Mouse (Mus musculus): ENCODE results near the gene Lars2. TPM values are rescaled to one million over a fixed set of nuclear protein-coding genes. Genes with fewer than 3 reads are reported as not detected.

The Lars2 gene
- total RNA-seq, 1 experiment: 28,940 TPM

- no peaks in the 10 kb centered on the region for H3K36me3 ChIP-seq (ENCODE audit: control insufficient read depth, insufficient read depth, low read length, poor library complexity, severe bottlenecking)
- in situ Hi-C loops (cut with MboI; ENCODE audit: low sequenced_read_pairs in 2 of 2, unreplicated experiment in 2 of 2): no loop called here
- TF ChIP-seq ZC3H11A (IDR thresholded peaks at IDR 0.05; ENCODE audit: borderline replicate concordance, low read depth, low read length): no peak
- no peak for TF ChIP-seq MAFK (IDR thresholded peaks at IDR 0.05; ENCODE audit: insufficient read depth, low read depth, low read length)
- TF ChIP-seq CHD2 (IDR thresholded peaks at IDR 0.05; ENCODE audit: low read depth, low read length): no peak
- no peak for TF ChIP-seq ZNF384 (IDR thresholded peaks at IDR 0.05; ENCODE audit: low read depth, low read length)
- no peak for TF ChIP-seq HCFC1 (IDR thresholded peaks at IDR 0.05; ENCODE audit: borderline replicate concordance, insufficient read depth, low read length)
These were observed 33.2 kb upstream of the Lars2 start for GRCm38 (mm10) chr9:123333479-123333878.

GRCm38 (mm10) chr9:123335044-123335670 lies 31.6 kb upstream of the Lars2 start:
- Histone ChIP-seq H3K4me1 (ENCODE audit: control insufficient read depth in 2 of 2, insufficient read depth in 2 of 2, low read length in 2 of 2, poor library complexity in 1 of 2) (no peaks in the 10 kb centered on the region), H3K4me3 (ENCODE audit: insufficient read depth in 1 of 2, low read depth in 1 of 2, low read length in 2 of 2, poor library complexity in 1 of 2, severe bottlenecking in 1 of 2) (no peak overlapping the region), H3K9ac (ENCODE audit: insufficient read depth, low read depth, low read length, poor library complexity, severe bottlenecking) (no peak overlapping the region), H3K27ac (ENCODE audit: insufficient read depth, low read depth, low read length, poor library complexity, severe bottlenecking) (no peak overlapping the region), H3K9me3 (ENCODE audit: control insufficient read depth, insufficient read depth, low read depth, low read length) (no peaks in the 10 kb centered on the region), H3K36me3 (ENCODE audit: control insufficient read depth, insufficient read depth, low read length, poor library complexity, severe bottlenecking) (no peaks in the 10 kb centered on the region)
- no peak for TF ChIP-seq ZC3H11A (IDR thresholded peaks at IDR 0.05; ENCODE audit: borderline replicate concordance, low read depth, low read length)
- TF ChIP-seq MAFK (IDR thresholded peaks at IDR 0.05; ENCODE audit: insufficient read depth, low read depth, low read length): no peak
- TF ChIP-seq CHD2 (IDR thresholded peaks at IDR 0.05; ENCODE audit: low read depth, low read length): no peak
- TF ChIP-seq ZNF384 (IDR thresholded peaks at IDR 0.05; ENCODE audit: low read depth, low read length): no peak
- no peak for TF ChIP-seq HCFC1 (IDR thresholded peaks at IDR 0.05; ENCODE audit: borderline replicate concordance, insufficient read depth, low read length)
- in situ Hi-C loops (cut with MboI; ENCODE audit: low sequenced_read_pairs in 2 of 2, unreplicated experiment in 2 of 2): no loop called here
- no peak for DNase-seq (ENCODE audit: low read depth, low spot score)

More at GRCm38 (mm10) chr9:123333479-123333878, 33.2 kb upstream of the Lars2 start:
- Histone ChIP-seq H3K9ac (ENCODE audit: insufficient read depth, low read depth, low read length, poor library complexity, severe bottlenecking) (no peak overlapping the region), H3K27ac (ENCODE audit: insufficient read depth, low read depth, low read length, poor library complexity, severe bottlenecking) (no peak overlapping the region), H3K9me3 (ENCODE audit: control insufficient read depth, insufficient read depth, low read depth, low read length) (no peaks in the 10 kb centered on the region), H3K4me1 (ENCODE audit: control insufficient read depth in 2 of 2, insufficient read depth in 2 of 2, low read length in 2 of 2, poor library complexity in 1 of 2) (no peaks in the 10 kb centered on the region), H3K4me3 (ENCODE audit: insufficient read depth in 1 of 2, low read depth in 1 of 2, low read length in 2 of 2, poor library complexity in 1 of 2, severe bottlenecking in 1 of 2) (no peak overlapping the region)
- DNase-seq (ENCODE audit: low read depth, low spot score): no peak

- H3K4me3 ChIP-seq (ENCODE audit: insufficient read depth in 1 of 2, low read depth in 1 of 2, low read length in 2 of 2, poor library complexity in 1 of 2, severe bottlenecking in 1 of 2): no peak overlapping the region
- H3K4me1 ChIP-seq (ENCODE audit: control insufficient read depth in 2 of 2, insufficient read depth in 2 of 2, low read length in 2 of 2, poor library complexity in 1 of 2): no peaks in the 10 kb centered on the region
- no peaks in the 10 kb centered on the region for H3K36me3 ChIP-seq (ENCODE audit: control insufficient read depth, insufficient read depth, low read length, poor library complexity, severe bottlenecking)
- TF ChIP-seq ZC3H11A (IDR thresholded peaks at IDR 0.05; ENCODE audit: borderline replicate concordance, low read depth, low read length) (no peak), CHD2 (IDR thresholded peaks at IDR 0.05; ENCODE audit: low read depth, low read length) (no peak), MAFK (IDR thresholded peaks at IDR 0.05; ENCODE audit: insufficient read depth, low read depth, low read length) (no peak), ZNF384 (IDR thresholded peaks at IDR 0.05; ENCODE audit: low read depth, low read length) (no peak), HCFC1 (IDR thresholded peaks at IDR 0.05; ENCODE audit: borderline replicate concordance, insufficient read depth, low read length) (no peak)
- no peak for DNase-seq (ENCODE audit: low read depth, low spot score)
- in situ Hi-C loops (cut with MboI; ENCODE audit: low sequenced_read_pairs in 2 of 2, unreplicated experiment in 2 of 2): no loop called here
- no peaks in the 10 kb centered on the region for H3K9me3 ChIP-seq (ENCODE audit: control insufficient read depth, insufficient read depth, low read depth, low read length)
- no peak overlapping the region for H3K9ac ChIP-seq (ENCODE audit: insufficient read depth, low read depth, low read length, poor library complexity, severe bottlenecking)
- no peak overlapping the region for H3K27ac ChIP-seq (ENCODE audit: insufficient read depth, low read depth, low read length, poor library complexity, severe bottlenecking)
These were observed 27.0 kb upstream of the Lars2 start for GRCm38 (mm10) chr9:123339651-123340144.

- no peaks in the 10 kb centered on the region for H3K9me3 ChIP-seq (ENCODE audit: control insufficient read depth, insufficient read depth, low read depth, low read length)
- H3K27ac ChIP-seq (ENCODE audit: insufficient read depth, low read depth, low read length, poor library complexity, severe bottlenecking): no peak overlapping the region
- H3K36me3 ChIP-seq (ENCODE audit: control insufficient read depth, insufficient read depth, low read length, poor library complexity, severe bottlenecking): no peaks in the 10 kb centered on the region
- no peak for DNase-seq (ENCODE audit: low read depth, low spot score)
- TF ChIP-seq MAFK (IDR thresholded peaks at IDR 0.05; ENCODE audit: insufficient read depth, low read depth, low read length) (no peak), HCFC1 (IDR thresholded peaks at IDR 0.05; ENCODE audit: borderline replicate concordance, insufficient read depth, low read length) (no peak), CHD2 (IDR thresholded peaks at IDR 0.05; ENCODE audit: low read depth, low read length) (no peak), ZC3H11A (IDR thresholded peaks at IDR 0.05; ENCODE audit: borderline replicate concordance, low read depth, low read length) (no peak), ZNF384 (IDR thresholded peaks at IDR 0.05; ENCODE audit: low read depth, low read length) (no peak)
- H3K9ac ChIP-seq (ENCODE audit: insufficient read depth, low read depth, low read length, poor library complexity, severe bottlenecking): no peak overlapping the region
- in situ Hi-C loops (cut with MboI; ENCODE audit: low sequenced_read_pairs in 2 of 2, unreplicated experiment in 2 of 2): no loop called here
- no peak overlapping the region for H3K4me3 ChIP-seq (ENCODE audit: insufficient read depth in 1 of 2, low read depth in 1 of 2, low read length in 2 of 2, poor library complexity in 1 of 2, severe bottlenecking in 1 of 2)
- no peaks in the 10 kb centered on the region for H3K4me1 ChIP-seq (ENCODE audit: control insufficient read depth in 2 of 2, insufficient read depth in 2 of 2, low read length in 2 of 2, poor library complexity in 1 of 2)
These were observed 25.5 kb upstream of the Lars2 start for GRCm38 (mm10) chr9:123341256-123341655.
